Mouse (Mus musculus): ENCODE measurements around the gene Stat3.
A peak's percentile ranks its signal among the peaks of the same experiment; 100 is the strongest.

Gene Stat3

DNA sequence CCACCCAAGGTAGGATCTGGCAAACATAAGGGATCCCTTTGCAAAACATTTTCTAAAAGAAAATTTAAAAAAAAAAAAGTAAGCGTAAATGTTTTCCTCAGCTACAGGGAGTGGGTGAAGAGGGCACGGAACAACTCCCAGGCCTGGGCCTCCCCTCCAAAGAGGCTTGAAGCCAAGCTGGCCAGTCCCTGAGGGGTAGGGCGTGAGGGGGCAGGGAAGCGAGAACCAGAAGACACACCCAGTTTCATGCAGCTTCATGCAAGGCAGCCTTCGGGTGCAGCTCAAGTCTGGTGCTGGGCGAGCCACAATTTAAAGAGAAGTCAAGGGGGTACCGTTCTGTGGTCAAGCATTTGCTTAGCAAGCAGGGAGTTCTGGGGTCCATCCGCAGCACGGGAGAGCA lies 24.3 kb upstream of the Stat3 start:
- DNase-seq, result peak in 1 of 2 experiments; percentile 23

DNA sequence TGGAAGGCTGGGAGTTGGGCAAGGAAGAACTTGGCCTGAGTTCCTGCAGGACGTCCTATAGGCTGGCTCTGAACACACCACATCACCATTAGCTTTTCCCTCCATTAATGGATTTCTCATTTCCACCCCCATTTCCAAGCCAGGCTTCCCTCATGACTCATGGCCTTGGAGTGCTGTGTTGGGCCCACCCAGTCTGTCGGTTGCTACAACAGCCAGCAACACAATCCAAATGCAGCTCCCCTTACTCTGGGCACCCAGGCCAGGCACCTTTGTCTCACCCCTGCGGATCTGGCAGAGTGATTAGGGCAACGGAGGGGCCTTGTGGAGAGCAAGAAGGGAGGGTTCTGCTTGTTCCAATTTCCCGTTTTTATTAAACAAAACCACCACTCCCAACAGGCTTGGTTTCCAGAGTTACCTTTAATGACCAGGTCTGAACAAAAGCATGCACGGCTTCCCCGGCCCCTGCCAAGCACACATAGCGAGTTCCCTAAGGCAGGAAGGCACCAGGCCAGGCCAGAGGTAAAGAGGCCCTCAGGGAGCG lies 23.1 kb upstream of the Stat3 start:
- DNase-seq, result no peak

DNA sequence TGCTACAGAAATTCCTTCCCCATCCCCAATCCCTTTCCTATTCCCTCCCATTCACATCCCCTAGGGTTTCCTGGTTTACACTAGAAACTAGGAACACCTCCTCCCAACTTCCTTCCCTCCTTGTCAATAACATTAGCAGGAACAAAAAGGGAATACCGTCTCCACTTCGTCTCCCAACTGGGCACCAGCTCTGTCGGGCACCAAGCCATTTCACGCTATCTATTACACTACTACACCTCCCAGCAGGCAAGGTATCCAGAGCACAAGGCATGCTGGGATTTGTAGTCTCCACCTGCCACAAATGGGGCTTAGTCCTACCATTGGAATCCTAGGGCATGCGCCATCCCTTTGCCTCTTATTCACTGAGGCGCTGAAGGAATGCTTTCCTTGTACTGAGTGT lies 21.2 kb upstream of the Stat3 start:
- DNase-seq, result peak; percentile 58 to 65

DNA sequence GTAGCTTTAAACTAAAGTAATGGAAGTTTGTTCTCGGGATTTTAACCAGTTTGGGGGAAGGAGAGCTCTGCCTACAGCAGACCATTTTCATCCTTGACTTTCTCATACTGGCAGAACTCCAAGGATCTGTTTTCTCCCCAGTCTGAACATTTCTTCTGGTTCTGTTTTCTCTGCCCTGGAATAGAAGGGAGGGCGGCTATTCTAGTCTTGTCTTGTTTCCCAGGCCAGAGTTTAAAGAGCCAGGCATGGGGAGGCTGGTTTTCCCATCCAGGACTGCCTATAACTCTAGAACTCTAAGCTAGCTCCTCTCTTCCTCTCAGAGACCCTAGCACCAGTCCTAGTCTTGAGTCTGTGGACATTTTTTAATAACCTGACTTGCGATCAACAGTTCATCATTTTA lies 20.5 kb upstream of the Stat3 start:
- no peak for DNase-seq

DNA sequence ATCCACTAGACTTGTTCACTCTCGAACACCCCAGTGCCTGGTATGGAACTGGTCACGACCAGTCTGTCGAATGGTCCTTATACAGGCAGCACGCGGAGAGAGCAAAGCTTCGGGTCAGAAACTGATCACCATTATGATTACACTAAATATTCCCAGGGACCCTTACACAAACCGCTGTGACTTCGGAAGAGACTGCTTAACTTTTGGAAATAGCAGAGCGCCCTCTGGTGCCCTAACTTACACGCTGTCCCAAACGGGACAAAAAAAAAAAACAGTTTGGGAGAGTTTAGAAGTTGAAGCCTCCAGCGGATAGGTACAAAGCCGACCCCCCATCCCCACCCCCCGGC lies 20.1 kb upstream of the Stat3 start:
- peak; percentile 83 to 86 for DNase-seq

DNA sequence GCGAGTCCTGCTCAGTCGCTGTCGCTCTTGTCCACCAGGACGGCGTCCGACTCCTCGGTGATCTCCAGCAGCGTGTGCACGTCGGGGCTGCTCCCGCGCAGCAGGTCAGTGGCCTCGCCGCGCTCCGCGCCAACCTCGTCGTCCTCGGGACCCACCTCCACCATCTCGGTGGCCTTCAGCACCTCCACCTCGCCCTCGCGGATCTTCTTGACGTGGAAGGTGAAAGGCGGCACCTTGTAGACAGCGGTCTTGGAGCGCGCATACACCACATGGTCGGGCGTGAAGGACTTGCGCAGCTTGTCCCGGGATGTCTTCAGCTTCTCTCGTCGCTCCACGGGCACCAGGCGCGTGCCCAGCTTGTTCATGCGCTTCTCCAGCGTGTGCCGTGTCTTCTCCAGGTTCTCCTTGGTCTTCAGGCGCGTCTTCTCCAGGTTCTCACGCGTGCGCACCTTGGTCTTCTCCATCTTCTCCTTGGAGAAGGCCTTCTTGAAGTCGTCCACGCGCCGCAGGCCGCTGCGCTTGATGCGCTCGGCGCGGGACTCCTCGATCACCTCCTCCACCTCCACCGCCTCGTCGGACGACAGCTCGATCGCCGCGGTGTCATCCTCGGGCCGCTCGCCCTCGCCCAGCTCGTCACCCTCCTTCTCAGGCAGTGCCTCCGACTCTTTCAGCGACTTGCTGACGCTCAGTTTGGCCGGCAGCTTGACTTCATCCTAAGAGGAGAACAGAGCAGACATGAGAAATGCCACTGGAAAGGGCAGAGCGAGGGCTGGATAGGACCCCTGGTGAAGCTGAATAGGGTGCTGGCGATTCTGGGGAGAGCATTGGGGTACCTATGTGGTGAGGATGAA lies 19.5 kb upstream of the Stat3 start:
- peak in 1 of 2 experiments; percentile 40 for DNase-seq

DNA sequence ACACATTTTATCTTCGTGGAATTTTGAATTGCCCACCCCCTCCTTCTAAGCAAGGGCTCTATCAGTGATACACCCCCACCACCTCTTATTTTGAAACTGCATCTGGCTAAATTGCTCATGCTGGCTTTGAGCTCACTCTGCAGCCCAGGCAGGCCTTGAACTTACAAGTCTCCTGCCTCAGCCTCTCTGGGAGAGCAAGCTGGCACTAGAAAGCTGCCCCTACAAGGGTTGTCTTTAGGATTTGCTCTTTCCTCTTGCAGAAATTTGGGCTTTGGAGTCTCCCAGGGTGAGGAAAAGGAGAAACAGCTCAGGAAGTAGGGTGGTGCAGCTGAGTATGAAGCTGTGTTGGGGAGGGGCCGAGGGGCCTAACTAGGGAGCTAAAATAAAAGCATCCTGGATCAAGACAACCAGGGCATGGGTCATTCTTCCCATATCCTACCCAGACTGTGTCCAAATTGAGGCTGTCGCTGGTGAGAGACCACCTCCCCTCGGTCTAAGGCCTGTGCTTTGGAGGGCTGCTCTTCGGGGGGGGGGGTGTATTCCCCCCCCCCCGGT lies 18.7 kb upstream of the Stat3 start:
- no peak for DNase-seq

DNA sequence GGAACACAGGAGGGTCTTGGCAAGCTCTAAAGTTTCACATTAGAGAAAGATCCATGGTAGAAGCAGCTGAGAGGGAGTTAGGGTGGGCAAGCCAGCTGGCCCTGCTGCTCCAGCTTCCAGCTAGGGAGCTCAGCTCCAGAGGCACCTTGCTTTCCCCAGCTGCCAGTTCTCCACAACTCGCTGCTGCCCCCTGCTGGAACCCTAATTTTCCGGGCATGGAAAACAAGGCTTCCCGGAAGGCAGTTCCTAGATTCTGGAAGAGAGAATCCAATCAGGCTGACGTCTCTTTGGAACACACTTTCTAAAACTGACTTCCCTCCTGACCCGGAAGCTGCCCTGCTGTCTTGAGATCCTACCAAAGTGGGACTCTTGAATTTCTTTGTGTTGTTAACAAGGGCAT lies 17.9 kb upstream of the Stat3 start:
- peak; percentile 96 to 99 for DNase-seq

DNA sequence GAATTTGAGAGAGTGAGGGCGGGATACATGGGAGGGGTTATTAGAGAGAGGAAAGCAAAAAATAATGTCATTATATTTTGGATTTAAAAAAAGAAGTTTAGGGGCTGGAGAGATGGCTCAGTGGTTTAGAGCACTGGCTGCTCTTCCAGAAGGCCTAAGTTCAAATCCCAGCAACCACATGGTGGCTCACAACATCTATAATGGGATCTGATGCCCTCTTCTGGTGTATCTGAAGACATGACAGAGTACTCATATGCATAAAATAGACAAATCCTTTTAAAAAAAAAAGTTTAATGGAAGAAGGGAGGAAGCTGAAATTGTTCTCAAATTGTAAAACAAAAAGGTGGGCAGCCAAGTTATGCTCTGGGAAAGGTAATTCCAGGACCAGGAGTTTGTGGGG lies 10.2 kb upstream of the Stat3 start:
- DNase-seq, result no peak

DNA sequence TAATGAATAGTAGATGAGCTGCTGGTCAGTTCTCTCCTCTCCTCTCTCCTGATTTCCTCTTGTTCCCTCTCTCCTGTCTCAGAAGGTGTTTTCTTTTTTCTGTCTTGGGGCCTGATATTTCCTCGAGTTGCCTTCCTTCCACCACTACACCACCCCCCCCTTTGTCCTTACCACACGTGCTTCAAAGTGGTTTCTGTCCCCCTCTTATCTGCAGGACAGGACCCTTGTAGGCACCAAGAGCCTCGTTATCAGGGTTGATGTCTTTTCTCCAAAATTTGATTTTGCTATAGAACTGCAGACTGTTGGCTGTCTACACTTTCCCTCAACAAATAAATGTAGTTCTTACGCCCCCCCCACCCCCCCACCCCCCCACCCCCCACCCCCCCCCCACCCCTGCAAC lies 9.0 kb upstream of the Stat3 start:
- DNase-seq, result no peak

DNA sequence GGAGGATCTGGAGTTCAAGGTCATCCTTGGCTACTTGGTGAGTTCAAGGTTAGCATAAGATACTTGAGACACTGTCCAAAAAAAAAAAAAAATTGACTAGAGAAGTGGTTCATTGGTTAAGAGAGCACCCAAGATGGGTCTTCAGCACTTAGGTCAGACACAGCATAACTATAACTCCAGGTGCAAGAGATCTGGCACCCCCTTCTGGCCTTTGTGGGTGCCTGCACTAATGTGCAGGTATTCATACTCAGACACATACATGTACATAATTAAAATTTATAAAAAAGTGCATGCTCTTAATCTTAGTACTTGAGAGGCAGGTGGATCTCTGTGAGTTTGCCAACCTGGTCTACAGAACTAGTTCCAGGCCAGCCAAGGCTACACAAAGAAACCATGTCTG lies 8.2 kb upstream of the Stat3 start:
- no peak for DNase-seq

DNA sequence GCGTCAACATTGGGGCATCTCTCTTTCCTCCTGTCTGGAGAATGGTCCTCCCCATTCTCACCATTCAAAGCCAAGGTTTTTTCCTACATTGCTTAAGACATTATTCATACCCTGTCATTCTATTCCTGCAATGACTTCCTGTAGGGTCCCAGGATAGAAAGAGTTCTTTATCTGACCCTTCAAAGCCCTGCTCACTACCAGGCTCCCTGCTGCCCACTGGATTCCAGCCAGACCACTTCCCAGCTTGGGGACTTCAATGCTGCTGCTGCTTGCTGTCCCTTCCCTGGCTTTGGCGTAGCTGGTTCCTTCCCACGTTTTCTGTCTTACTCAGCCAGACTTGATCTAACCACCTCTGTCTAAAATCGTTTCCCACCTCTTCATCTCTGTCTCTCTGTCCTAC lies 7.5 kb upstream of the Stat3 start:
- DNase-seq, result peak; percentile 49 to 62

DNA sequence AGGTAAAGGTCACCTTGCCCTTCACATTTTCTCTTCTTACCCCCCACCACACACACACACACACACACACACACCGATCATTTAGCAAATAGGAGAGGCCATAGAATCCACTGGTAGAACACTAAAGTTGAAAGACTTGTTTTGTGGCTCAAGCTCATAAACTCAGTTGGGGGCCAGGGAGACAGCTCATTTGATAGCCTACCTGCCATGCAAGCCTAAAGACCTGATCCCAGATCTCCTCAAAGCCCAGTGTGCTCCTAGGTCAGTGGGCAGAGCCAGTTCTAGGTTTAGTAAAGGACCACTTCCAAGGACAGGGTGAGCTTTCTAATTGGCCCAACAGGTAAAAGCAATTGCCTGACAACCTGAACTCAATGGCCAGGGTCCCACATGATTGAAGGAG lies 3.0 kb upstream of the Stat3 start:
- no peak for DNase-seq

DNA sequence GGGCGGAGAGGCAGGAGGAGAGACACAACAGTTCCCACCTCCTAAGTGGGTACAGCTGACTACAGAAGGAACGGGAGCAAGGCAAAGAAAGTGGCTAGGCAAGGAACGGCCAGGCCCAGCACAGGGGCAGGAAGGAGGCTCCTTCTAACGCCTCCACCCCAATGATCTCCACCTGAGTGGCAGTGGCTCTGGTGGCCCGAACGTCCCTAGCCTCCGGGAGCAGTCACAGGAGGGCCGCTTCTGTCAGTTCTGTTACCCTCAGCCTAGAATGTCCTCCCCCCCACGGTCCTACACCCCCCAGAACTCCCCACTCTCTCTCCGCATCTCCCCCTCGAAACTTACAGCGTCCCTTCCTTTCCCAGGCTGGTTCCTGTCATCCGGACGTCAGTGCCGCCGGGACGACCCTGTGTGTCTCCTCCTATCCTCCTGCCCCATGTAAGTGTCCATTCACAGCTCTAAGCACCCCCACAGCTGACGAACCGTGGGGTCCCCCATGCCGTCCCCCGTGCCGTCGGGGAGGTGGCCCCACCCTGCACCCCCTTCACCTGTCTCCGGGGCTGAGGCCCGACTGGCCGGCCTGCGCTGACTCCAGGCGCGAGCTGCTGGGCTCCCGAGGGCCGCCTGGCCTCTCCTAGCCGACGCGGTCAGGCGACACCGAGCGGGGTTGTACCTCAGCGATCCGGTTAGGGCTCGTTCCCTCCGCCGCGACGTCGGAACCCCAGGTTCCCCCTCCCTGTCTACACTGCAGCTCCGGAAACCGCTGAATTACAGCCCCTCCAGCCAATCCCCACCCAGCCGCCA lies 429 bp downstream of the Stat3 start:
- no peak for DNase-seq

DNA sequence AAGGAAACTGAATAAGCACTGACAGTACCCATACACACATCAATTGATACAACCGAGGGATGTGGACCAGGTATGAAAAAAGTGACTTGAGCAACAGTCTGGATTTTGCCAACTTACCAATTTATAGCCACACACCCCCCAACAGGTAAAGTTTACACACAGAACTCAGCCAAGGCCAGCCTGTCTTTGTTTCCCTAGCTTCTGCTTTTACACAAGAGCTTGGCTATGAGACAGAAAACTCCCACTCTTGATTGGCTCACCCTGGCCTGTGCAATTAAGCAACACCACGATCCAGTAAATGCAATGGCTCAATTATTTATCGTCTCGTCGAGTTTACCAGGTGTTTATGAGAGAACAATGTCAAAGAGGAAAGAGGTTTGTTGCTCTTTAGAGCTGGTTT lies 1.2 kb downstream of the Stat3 start:
- peak in 1 of 2 experiments; percentile 22 for DNase-seq

DNA sequence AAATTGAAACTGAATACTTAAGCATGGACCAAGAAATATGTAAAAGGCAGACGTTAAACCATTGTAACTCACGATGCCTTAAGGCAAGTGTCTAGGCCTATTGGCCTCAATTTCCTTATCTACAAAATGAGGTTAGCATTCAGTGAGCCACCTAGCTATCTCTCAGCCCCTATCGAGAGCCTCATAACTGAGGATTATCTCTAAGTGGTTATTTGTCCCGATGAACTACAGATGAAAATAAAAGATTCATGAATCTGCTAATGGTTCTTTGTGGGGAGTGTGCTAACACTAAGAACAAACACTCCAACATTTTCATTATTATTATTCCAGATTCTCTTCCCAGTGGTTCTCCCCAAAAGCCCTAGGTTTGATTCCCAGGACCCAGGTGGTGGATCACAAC lies 2.0 kb downstream of the Stat3 start:
- no peak for DNase-seq

DNA sequence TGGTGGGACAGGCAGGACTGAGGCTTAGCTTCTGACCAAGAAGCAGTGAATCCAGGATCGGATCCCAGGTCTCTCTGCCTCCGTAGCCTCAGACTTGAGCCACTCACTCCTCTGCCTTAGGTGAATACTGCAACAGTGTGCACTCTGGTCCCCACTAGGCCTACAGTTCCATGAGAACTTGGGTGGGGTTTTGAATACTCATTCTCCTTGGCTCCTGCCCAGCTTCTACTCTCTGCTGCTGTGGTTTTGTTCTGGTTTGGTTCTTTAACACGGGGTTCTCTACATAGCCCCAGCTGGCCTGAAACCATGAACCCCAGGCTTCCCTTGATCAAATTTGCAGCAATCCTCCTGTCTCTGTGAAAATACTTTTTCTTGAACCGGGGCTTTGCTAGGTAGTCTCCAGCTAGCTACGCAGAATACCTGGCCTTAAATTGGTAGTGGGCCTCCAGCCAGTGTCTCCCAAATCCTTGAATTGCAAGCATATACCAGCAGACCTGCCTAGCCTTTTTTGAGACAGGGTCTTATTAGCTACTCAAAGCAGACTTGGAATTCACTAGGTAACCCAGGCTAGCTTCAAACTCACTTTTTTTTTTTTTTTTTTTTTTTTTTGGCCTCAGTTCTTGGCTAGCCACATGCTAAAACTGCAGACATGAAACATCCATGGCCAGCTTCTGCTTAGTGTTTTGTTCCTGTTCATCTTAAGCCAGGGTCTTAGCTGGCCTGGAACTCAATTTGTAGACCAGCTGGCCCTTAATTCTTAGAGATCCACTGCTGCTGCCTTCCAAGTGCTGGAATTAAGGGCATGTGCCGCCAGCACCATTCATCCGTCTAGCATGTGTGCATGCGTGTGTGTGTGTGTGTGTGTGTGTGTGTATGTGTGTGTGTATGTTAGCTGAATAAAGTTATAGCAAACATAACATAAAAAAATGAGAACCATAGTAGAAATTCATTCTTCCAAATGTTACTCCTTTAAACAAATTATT lies 3.7 kb downstream of the Stat3 start:
- DNase-seq, result no peak

DNA sequence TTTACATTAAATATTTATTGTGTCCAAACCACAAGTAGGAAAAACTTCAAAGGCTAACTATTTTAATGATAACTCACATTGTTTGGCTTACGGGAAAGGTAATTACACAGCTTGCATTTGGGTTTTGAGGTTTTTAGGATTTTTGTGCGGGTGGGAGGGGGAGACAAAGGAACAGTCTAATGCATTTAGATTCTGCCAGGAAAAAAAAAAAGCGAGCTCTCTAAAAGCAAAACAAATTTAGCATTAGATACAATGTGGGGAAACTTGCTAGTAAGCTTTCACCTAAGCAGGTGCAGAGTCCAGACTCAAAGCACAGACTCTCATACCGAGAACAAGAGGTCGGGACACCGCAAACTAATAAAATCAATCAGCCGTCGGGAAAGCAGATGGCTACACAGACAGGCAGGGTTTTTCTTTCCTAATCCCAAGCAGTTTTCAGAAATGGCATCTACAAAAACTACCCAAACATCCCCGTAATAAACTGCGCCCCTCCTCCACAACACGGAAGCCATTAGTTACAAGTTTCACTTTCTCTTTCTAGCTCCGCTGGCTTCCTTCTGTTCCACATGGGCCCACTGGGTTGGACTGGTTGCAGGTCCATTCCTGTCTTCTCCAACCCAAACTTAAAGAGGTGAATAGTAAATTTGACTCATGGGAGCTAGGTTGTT lies 8.0 kb downstream of the Stat3 start:
- peak; percentile 55 to 67 for DNase-seq

DNA sequence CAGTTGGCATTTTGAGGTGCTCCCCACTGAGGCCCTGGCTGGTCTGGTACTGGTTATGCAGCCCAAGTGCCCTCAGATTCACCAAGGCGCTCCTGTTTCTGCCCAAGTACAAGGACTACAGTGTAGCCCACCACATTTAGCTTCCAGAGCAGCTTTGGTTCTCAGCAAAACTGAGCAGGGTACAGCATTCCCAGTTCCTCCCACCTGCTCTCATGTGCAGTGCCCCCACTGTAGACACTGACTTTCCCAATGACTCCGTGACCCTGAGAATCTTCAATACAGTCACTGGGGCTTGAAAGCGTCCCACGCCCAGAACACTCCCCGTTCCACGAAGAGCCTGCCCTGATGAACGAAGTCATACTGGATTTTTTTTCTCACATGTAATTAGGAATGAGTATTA lies 8.7 kb downstream of the Stat3 start:
- DNase-seq, result peak; percentile 12 to 15

DNA sequence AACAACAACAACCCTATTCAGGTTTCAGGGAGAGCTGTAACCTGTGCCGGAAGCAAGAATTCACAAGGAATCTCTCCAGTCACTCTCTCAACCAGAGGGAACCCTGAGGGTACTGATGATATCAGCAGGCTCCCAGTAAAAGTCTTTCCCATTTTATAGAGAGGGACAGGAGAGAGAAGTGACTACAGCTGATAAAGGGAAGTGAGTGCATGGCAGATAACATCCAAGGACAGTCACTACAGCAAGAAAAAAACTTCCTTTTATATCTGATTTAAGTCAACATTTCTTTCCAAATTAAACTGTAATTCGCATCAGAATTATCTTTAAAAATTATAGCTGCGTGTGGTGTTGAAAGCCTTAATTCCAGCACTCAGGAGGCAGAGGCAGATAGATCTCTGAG lies 12.0 kb downstream of the Stat3 start:
- no peak for DNase-seq

DNA sequence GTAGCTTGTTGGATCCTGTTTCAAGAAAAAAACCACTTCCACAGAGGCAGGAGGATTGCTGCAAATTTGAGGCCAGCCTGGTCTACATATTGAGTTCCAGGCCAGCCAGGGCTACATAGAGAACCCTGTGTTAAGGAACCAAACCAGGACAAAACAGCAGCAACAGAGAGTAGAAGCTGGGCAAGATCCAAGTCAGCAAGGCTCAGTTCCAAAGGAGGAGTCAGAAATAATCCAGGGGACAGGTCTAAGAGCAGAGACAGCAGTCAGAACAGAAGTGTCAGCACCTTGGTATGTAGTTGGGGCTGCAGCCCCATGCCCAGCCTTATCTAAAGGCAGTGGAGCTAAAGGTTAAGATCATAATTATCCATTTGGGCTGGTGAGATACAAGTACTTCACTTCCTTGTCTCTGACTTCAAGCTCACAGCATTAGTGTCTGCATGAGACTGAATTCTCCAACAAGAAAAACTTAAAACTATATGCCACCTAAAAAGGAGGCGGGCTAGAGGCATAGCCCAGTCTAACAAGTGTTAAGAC lies 14.9 kb downstream of the Stat3 start:
- no peak for DNase-seq
